Mouse (Mus musculus) Muller cell, postnatal 12 days (primary cell): ENCODE measurements at regions not wholly inside any gene's neighbourhood (a gene's known extent, or its start where the extent isn't known, plus 50 kb on each side); places are given as distances from the start of the nearest gene placed in this dataset.

Source experiments
- DNase-seq: peaks from one replicate; pipeline ENCODE4 v3.0.0-alpha.2; 2015; ENCODE audit errors: inconsistent ontology term

DNA sequence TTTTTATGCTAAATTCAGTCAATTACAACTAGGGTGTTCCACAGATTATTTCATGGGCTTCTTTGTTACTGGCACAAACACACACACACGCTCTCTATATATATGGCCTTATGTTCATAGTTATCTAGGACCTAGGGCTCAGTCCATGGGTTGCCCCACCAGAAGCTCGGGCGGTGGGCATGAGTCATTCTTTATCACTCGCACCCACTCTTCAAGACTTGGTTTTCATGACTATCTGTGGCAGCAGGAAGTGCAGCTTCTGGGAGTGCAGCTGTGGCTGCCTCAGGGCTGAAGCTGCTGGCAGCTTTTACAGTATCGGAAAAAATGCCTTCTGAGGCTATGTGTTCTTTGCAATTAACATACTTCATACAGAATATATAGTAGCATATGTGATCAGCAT lies 198.7 kb downstream of the Ipo11 start:
- DNase-seq: no peak

- no peak for DNase-seq
These were observed 202.4 kb downstream of the Ipo11 start for GRCm38 (mm10) chr13:106734323-106734722.

GRCm38 (mm10) chr13:106732906-106733305 lies 203.9 kb downstream of the Ipo11 start:
- DNase-seq: no peak

DNA sequence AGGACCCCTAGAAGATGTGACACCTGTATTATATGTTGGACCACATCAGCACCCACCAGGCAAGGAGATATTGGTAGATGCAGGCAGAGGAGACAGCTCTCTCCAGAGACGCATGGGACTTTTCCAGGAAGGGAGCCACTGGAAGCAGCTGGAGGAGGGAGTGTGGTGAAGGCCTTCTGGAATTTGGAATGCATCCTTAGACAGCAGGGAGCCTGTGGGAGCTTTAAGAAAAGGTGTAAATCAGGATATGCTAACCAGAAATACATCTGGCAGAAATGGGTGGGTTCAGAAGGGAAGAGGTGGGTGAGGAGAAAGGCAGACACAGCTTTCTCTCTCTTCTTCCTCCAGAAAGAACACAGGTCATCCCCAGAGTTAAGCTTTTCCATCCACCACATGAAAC lies 213.4 kb downstream of the Ipo11 start:
- DNase-seq: no peak

DNA sequence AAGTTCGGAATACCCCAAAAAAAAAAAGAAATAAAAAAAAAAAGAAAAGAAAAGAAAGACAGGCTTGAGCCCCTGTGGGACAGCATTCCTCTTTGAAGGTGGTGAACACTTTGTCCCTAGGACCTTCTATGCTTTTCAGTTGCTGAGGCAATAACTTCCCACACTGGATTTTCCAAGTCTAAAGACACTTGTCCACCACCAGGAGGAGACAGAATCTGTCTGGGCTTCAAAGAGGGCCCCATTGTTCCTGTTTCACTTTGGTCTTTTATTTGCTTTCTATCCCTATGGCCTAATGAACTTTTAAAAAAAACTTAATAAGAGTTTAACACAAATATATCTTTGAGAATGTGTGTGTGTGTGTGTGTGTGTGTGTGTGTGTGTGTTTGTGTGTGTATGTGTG lies 215.6 kb downstream of the Ipo11 start:
- DNase-seq: no peak

GRCm38 (mm10) chr13:106715771-106716170 lies 221.0 kb downstream of the Ipo11 start:
- peak; percentile 52 for DNase-seq

- no peak for DNase-seq
These were observed 221.5 kb downstream of the Ipo11 start for GRCm38 (mm10) chr13:106715234-106715633.

DNA sequence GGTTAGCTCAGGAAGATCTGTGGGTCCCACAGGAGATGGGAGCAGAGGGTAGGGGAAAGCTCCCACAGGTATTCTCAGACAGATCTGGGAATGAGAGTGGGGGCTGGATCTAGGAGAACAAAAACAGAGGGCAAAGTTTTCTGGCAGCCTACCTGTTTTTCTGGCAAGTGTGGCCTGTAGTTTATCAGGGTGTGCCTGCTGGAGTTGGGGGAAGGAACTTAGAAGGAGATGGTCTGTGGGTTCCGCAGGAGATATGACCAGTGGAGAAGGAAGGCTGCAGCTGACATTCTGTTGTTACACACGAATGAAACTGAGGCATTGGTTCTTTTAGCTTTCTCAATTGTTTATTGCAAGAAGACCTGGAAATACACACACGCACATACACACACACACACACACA lies 226.2 kb downstream of the Ipo11 start:
- no peak for DNase-seq

- DNase-seq: no peak
These were observed 236.4 kb downstream of the Ipo11 start for GRCm38 (mm10) chr13:106700376-106700775.

DNA sequence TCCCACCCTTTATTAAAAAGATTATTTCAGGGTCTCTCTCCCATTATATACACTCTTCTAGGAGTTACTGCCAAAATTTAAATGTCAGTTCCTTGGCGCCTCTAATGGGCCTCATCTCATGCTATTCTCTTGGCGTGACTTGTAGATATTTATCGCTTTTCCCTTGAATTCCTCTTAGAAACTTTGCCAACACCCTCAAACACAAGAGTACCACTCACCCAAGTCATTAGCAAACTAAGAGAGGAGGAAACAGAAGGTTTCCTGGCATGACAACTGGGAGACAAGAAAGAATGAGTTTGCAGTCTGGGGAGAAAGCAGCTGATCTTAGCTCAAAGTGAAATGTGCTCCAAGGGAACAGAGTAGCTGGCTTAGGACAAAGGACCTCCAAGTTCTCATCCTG lies 236.8 kb downstream of the Ipo11 start:
- no peak for DNase-seq

DNA sequence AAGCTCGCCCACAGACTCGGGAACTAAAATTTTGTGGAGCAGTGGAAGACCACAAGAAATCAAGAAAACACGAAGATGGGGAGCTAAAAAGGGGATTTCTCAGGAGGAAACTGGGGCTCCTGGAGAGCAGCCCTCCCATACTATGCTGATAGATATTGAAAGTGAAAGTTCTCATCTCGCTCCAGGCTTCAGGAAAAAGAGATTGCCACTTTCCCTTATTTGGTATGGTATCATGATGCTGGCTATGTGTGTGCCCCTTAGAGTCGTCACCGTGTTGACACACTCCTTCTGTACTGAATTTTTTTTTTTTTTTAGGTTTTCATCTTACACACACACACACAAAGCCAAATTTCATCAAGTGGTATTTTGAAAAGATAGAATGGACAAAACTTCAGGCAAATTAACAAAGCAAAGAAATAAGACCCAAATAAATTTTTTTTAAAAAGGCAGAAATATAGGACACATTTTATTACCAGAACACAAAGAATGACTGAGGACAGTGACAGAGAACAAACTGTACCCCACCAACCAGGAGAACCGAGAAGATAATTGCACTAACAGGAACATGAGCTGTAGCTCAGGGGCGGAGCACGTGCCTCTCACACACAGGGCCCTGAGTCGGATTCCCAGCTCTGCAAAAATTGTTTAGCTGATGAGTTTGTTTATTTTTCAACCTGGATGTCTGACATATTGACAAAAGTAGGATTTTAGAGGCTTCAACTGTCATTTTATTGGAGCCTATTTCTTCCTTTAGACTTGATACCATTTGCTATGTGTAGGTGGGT lies 244.8 kb downstream of the Ipo11 start:
- no peak for DNase-seq

DNA sequence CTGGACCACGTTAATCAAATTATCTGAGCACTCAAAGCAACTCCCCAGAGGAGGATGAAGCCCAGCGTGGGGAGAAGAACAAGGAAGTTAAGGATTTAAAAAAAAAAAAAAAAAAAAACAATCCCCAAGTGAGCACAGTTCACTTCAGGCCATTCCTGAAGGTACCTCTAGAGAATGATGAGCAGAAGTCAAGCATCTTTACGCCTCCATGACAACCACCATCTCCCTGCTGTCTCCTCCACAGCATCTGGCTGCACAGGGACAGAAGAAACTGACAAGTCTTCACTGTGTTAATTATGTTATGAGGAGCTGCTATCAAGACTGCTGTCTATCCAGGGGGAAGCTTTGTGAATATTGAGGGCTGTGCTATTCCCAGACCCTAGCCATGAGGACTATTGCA lies 246.6 kb downstream of the Ipo11 start:
- no peak for DNase-seq

- DNase-seq: no peak
These were observed 247.1 kb downstream of the Ipo11 start for GRCm38 (mm10) chr13:106689618-106690017.

DNA sequence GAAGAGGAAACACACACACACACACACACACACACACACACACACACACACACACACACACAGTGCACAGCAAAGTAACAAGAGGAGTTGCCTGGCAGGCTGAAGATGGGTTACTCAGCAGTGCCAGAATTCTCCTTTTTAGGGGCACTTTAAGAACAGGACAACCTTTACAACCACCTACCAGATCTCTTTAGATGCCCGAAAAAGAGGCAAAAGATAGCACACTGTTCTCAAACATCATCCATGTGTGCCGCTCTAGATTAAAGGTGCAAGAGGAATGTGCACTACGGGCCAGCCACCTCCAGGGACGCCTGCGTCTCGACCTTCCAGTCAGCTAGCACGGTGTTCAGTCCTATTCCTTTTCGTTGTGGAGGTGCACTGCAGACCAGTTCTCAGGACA lies 247.7 kb downstream of the Ipo11 start:
- no peak for DNase-seq

- DNase-seq: no peak
These were observed 267.1 kb downstream of the Ipo11 start for GRCm38 (mm10) chr13:106669665-106670064.

DNA sequence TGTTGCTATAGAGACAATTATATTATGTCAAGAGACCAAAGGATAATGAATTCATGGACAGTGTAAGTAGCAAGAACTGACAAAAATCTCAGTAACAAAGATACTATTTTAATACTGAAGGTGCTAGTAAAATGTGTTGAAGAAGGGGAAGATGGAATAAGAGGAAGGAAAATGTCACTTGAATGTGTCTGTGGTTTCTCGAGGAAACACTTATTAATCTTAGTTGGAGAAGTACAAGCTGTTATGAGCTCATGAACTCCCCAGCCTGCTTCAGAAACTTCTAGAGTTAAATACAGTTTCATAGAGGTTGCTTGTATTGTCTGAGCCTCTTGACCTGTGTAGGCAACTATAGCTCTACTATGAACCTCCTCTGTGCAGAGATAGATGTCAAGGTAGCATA lies 274.6 kb downstream of the Ipo11 start:
- no peak for DNase-seq

- no peak for DNase-seq
These were observed 287.4 kb downstream of the Ipo11 start for GRCm38 (mm10) chr13:106649363-106649762.

- no peak for DNase-seq
These were observed 293.3 kb downstream of the Ipo11 start for GRCm38 (mm10) chr13:106643302-106643975.

GRCm38 (mm10) chr13:106638706-106639385 lies 297.9 kb downstream of the Ipo11 start:
- DNase-seq: no peak

DNA sequence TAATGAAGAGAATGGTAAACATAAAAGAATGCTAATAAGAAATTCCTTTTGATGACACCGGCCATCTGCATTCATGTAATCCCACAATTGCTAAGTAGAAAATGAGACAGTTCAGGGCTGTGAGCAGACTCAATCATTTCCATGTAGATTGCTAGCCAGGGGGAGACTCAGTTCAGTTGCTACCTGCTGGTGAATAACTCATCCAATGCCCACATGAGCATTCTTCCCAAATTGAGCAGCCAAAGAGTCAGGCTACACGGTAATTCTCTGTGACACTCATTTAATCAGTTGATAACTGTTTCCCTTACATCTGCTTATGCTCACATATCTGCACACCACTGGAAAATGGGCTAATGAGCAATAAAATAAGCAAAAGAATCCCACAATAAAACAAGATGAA lies 345.0 kb downstream of the Ipo11 start:
- DNase-seq: peak; percentile 86

DNA sequence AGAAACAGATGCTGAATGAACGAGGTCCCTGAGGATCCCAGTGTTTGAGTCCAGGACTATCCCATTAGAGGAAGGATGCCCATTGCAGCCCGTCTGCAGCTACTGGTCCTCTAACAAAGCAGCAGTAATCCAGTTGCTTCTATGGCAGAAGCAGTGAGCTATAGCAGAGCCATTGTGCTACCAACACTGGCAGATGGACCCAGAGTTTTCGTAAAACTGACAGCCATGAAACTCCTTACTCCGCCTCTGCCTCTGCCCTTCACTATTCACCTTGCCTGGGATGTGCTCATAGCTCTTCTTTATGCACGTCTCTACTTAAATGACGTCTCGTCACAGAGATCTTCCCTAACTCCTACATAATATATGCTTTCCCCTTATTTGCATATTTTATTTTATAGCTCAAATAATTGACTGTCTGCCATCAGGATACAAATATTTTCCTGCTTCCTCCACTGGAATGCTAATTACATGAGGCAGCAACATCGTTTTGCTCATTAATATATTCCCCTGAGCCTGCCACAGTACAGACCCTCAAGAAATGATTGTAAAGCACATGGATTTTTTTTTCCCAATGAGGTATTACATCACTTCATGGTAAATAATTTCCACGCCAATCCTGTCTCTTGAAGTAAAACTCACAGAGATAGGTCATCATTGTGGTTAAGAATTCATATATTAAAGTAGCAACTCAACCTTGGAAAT lies 368.9 kb downstream of the Ipo11 start:
- DNase-seq: no peak

DNA sequence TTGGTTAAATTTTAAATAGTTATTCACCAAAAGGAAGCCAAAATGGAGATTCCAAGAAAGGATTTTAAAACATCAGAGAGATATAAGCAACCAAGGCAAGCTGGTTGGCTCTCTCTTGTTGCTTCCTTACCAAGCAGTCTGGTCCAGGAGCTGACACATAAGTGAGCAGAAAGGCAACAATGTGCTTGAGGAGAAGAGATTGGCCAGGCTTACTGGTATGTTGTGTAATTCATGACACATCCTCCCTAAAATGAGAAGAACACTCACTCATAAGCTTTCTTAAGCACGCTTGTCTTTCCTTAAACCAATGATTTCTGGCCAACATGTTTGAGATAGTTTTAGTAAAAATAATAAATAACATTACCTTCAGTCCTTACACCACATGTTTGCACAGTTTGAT lies 374.2 kb downstream of the Ipo11 start:
- DNase-seq: peak; percentile 31
